Mouse (Mus musculus) Patski (cell line): ENCODE results near the gene Cc2d2b. TPM values are rescaled to one million over a fixed set of nuclear protein-coding genes. Genes with fewer than 3 reads are reported as not detected.

Experiments used
- ATAC-seq: fragments of 100-300 bp; one replicate; pipeline ENCODE4 v1.8.0; 2021
- CTCF ChIA-PET: fragments of 350-600 bp; sonication (Branson Sonifier 250); formaldehyde crosslinking; loops from one replicate; lab custom pipeline; 2022; ENCODE audit warnings: inconsistent platforms; lab: Charles Lee
- POLR2A ChIA-PET: fragments of 350-600 bp; sonication (Branson Sonifier 250); formaldehyde crosslinking; loops from one replicate; lab custom pipeline; 2022; ENCODE audit warnings: antibody characterized with exemption, inconsistent platforms; lab: Charles Lee
- DNase-seq: peaks from one replicate; pipeline ENCODE4 v3.0.0-alpha.2; 2011; ENCODE audit warnings: low read depth, low spot score
- H3K27me3 ChIP-seq: fragments of 371-371 bp; one replicate; pipeline ENCODE4 v1.5.1; 2021
- CTCF ChIP-seq: fragments of 100-300 bp; IDR thresholded peaks from one replicate; pipeline ENCODE4 v1.5.1; 2021
- in situ Hi-C: fragments of 300-500 bp; cut with MboI; formaldehyde crosslinking; loops from 3 replicates; pipeline ENCODE4 v1.11.1; 2018; ENCODE audit warnings: low pct_unique_long_range_greater_than_20kb, mixed read lengths
- polyA plus RNA-seq: library from polyadenylated mRNA; unstranded; gene quantifications from one replicate; pipeline ENCODE4 v1.2.3, GENCODE M21; 2021

The Cc2d2b gene
- polyA plus RNA-seq, 1 experiment from 2014 or later = not detected

DNA sequence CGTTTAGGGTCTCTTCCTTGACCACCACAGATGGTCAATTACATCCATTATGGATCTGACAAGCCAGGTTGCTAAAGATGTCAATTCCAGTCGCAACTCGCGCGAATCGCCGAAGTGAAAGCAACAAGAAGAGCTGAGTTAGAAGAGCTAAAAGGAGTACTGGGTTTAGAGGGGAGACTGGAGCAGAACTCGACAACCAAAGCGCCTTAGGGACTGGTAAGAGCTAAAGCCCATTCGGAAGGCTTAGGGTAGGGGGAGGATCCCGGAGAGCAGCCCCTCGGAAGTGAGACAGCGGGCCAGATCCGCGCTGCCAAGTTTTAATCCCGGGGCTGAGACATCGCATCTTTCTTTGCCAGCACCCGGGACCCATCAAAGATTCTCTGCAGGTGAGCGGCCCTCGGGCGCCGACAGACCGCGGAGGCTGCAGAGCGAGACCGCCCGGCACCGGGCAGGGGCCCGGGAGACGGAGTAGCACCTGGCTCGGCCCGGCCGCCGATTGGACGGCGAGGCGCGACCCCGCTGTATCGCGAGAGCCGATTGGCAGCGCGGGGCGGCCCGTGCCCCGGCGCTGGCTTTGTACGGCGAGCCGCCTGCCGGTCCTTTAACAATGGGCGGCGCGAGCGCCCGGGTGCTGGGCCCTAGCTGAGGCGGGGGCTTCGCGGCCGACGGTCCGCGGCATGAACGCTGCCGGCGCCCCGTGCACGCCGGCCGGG lies 82.3 kb downstream of the Cc2d2b start, which contains the start of gene Ccnj:
TSS of gene Ccnj (plus strand) at position 577 of the 713 bp plus-strand sequence.
- peaks cover 19% of the 10 kb centered on the region for H3K27me3 ChIP-seq
- in situ Hi-C loops = loop anchor here (10.0 kb wide), 1 partner anchor 216 kb away; the partner anchor contains the start of genes Entpd1 and Tctn3
- CTCF ChIA-PET = interaction anchor here (0.9 kb wide), 1 partner anchor 10 kb away, joined by 3 read pairs; no protein-coding TSS in a partner anchor
- DNase-seq (no peak), ATAC-seq (peak; percentile 95)
- POLR2A ChIA-PET = no interaction called here
- no peak for TF ChIP-seq CTCF

DNA sequence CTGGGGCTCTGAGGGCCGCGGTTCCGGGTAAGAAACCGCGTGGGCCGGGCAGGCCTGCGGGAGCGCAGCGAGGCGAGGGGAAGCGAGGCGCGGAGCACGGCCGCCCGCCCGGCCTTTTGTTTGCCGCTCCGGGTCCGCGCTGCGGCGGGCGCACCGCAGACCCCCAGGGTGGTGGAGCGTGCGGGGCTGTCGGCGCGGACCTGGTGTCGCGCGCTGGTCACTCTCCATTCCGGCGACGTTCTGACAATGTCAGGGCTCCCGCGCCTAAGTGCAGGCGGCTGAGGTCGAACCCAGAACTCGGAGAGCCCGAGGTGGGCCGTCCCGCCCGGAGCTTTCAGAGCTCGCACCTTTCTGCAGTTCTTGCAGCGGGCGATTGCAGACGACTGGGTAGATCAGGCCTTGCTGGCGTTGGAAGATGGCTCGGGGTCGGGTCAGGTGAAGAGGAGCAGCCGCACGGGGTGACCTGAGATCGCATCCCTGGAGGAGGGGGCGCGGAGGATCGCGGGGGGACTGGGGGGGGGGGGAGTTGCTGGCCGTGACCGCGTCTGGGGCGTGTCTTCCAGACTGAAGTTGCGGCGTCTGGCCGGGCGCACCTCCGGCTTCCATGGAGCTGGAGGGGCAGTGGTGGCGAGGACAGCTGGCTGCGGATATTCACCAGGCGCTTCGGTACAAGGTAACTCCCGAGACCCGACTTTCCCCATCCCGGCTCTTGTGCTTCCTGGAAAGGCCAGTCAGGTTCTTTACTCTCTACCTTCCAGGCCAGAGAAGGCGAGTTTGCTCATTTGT lies 83.1 kb downstream of the Cc2d2b start:
- H3K27me3 ChIP-seq = peaks cover 11% of the 10 kb centered on the region
- ChIA-PET CTCF (interaction anchor here (1.5 kb wide), 1 partner anchor 9 kb away, joined by 3 read pairs; no protein-coding TSS in a partner anchor), POLR2A (interaction anchor here (0.5 to 0.6 kb wide), 2 partner anchors 146 to 239 kb away, joined by 3 to 4 read pairs; no protein-coding TSS in a partner anchor)
- DNase-seq = no peak
- peak; percentile 61 for ATAC-seq
- in situ Hi-C loops = loop anchor here (10.0 kb wide), 1 partner anchor 217 kb away; the partner anchor contains the start of genes Entpd1 and Tctn3
- TF ChIP-seq CTCF = no peak

DNA sequence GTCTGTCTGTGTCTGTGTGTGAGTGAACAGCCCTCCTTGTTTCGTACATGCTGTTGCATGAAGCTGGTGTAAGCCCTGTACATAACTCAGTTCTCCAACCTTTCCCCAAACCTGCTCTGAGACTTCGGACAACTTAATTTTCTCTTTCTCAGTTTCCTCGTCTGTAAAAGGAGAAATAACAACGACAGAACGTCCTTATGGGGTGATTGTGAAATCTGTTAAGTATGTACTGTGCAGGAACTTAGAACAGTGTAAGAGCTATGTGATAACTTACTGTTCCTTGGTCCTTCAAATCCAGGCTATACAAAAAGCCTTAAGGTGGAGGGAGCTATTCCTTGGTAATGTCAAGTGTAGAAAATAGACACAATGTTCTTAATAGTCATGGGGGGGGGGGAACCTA lies 83.8 kb downstream of the Cc2d2b start:
- no peak for DNase-seq
- ATAC-seq = no peak
- peaks cover 6% of the 10 kb centered on the region for H3K27me3 ChIP-seq
- TF ChIP-seq CTCF = no peak
- in situ Hi-C loops = loop anchor here (10.0 kb wide), 1 partner anchor 218 kb away; the partner anchor contains the start of genes Entpd1 and Tctn3
- CTCF ChIA-PET = interaction anchor here (1.5 kb wide), 1 partner anchor 9 kb away, joined by 3 read pairs; no protein-coding TSS in a partner anchor
- POLR2A ChIA-PET = interaction anchor here (0.5 kb wide), 1 partner anchor 239 kb away, joined by 3 read pairs; no protein-coding TSS in a partner anchor

DNA sequence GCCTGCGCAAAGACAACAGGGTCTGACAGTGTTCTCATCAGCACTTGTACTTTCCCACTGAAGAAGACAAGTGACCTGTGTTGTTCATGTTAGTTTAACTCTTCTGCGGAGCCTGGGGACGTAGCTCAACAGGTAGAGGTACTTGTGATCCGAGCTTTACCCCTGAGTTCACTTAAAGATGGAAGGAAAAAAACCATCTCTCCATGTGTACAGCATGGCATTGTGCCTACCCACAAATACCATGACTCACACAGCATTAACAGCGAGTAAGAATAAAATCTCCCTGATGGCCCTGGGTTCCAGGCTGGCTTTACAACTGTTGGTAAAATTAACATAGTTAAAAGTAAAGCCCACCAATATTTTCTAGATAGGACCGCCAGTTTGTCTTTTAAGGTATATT lies 85.9 kb downstream of the Cc2d2b start:
- H3K27me3 ChIP-seq = no peaks in the 10 kb centered on the region
- ChIA-PET POLR2A (no interaction called here), CTCF (no interaction called here)
- in situ Hi-C loops = loop anchor here (10.0 kb wide), 1 partner anchor 220 kb away; the partner anchor contains the start of genes Entpd1 and Tctn3
- ATAC-seq (no peak), DNase-seq (no peak)
- TF ChIP-seq CTCF = no peak

DNA sequence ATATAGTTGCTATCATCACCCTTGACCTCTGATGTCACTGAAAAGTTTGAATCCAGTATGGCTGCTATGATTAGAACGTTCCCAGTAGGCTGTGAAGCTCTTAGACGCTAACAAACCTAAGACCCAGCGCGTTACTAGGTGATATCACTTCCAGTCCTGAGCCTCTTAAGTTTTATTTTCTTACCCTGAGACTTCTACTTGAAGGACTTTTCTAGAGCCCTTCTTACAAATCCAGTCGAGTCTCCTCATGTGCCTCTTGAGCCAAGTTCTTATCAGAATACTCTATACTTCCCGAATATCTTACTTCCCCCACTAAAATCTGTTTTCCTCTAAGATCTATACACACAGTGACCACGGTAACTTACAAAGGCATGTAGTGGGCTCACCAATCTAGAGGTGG lies 89.7 kb downstream of the Cc2d2b start:
- ATAC-seq (no peak), DNase-seq (no peak)
- CTCF ChIA-PET = no interaction called here
- no peaks in the 10 kb centered on the region for H3K27me3 ChIP-seq
- POLR2A ChIA-PET = no interaction called here
- TF ChIP-seq CTCF = no peak
- in situ Hi-C loops = loop anchor here (10.0 kb wide), 1 partner anchor 223 kb away; the partner anchor contains the start of genes Entpd1 and Tctn3

DNA sequence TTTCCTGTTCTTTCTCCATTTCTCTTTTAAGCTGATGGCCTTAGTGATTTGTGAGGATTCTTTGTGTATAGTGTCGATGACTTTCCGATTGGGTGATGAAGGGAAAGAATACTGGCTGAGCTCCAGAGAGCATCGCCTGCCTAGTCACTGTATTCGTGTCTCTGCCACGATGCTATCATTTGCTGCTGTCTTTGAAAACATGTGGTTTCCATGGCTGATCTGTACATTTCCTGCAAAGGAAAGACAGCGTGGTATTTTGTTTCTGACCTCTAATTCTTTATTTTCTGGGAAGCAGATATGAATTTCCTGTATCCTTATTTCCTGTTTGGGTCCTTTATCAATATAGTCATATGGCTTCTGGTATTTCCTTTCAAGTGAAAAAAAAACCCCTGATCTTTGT lies 91.8 kb downstream of the Cc2d2b start:
- ChIA-PET POLR2A (no interaction called here), CTCF (interaction anchor here (2.4 kb wide), 1 partner anchor 9 kb away, joined by 7 read pairs; no protein-coding TSS in a partner anchor)
- no peak for DNase-seq
- no peak for ATAC-seq
- H3K27me3 ChIP-seq = no peaks in the 10 kb centered on the region
- TF ChIP-seq CTCF = no peak
- in situ Hi-C loops = no loop called here

DNA sequence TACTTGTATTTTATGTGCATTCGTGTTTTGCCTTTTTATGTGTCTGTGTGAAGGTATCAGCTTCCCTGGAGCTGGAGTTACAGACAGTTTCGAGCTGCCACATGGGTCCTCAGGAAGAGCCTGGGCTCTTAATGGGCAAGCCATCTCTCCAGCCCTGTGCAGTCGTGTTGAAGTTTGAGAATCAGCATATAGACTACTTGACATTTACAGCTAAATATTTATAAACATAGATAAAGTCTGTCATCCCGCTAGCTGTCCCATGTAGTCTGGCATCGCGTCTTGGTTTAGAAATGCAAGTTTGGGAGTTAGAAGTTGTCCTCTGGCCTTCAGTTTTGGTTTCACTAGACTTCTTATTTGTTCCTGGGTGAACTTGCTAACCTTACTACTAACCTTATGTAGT lies 92.5 kb downstream of the Cc2d2b start:
- TF ChIP-seq CTCF = no peak
- DNase-seq (no peak), ATAC-seq (no peak)
- in situ Hi-C loops = no loop called here
- ChIA-PET CTCF (interaction anchor here (0.9 to 2.4 kb wide), 4 partner anchors 8 to 184 kb away, joined by 3 to 7 read pairs (median 4); no protein-coding TSS in a partner anchor), POLR2A (no interaction called here)
- no peaks in the 10 kb centered on the region for H3K27me3 ChIP-seq

DNA sequence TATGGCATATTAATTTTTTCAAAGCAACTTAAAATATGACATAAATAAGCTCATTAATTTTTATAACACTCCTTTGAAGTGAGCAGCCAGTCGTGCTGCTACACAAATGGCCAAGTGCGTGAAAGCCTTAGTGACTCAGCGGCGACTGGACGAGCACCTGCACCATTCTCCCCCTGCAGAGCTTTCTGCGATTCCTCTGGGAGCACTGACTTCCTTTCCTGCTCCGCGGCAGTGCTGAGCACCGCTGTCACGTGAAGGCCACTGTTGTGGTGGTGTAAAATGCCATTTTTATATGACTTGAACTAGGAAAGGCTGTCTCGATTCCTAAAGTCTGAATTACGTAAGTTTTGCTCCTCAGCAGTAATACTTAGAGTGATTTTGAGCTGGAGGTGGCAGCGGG lies 93.0 kb downstream of the Cc2d2b start:
- POLR2A ChIA-PET = no interaction called here
- DNase-seq (no peak), ATAC-seq (no peak)
- TF ChIP-seq CTCF = no peak
- H3K27me3 ChIP-seq = no peaks in the 10 kb centered on the region
- in situ Hi-C loops = no loop called here
- CTCF ChIA-PET = interaction anchor here (0.9 to 2.4 kb wide), 4 partner anchors 8 to 184 kb away, joined by 3 to 7 read pairs (median 4); no protein-coding TSS in a partner anchor

DNA sequence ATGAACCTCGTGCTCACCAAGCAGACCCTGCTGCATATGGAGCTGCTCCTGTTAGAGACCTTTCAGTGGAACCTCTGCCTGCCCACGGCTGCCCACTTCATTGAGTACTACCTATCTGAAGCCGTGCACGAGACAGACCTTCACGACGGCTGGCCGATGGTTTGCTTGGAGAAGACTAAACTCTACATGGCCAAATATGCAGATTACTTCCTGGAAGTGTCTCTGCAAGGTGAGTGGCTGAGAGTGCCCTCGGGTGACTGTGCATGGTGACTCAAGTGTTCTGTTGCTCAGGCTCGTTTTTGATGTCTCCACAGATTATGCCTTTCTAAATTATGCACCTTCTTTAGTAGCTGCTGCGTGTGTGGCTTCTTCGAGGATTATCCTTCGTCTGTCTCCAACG lies 96.2 kb downstream of the Cc2d2b start:
- in situ Hi-C loops = no loop called here
- CTCF ChIA-PET = no interaction called here
- POLR2A ChIA-PET = no interaction called here
- TF ChIP-seq CTCF = no peak
- DNase-seq (no peak), ATAC-seq (no peak)
- H3K27me3 ChIP-seq = no peaks in the 10 kb centered on the region

DNA sequence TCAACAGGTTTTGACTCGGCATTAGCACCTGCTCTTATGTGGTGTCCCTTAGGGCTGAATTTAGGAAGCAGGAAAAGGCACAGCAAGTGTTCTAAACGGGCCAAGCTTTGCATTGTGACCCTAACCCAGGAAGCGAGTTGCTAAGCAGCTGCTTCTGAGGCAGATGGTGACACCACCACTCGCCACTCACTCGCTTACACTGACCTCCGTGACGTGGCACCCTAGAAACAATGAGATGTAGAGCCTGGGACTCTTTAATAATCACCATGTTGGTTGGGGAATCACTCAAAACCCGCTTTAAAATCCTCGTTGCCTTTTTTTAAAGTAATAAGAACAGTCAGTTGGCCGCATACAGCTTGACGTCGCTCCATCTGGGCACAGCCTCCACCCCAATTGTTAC lies 100.8 kb downstream of the Cc2d2b start:
- no peak for TF ChIP-seq CTCF
- POLR2A ChIA-PET = interaction anchor here (0.8 kb wide), 1 partner anchor 14 kb away, joined by 3 read pairs; no protein-coding TSS in a partner anchor
- in situ Hi-C loops = no loop called here
- CTCF ChIA-PET = interaction anchor here (1.3 to 2.1 kb wide), 2 partner anchors 9 to 21 kb away, joined by 3 to 7 read pairs; no protein-coding TSS in a partner anchor
- peaks cover 13% of the 10 kb centered on the region for H3K27me3 ChIP-seq
- DNase-seq = no peak
- no peak for ATAC-seq
